In the genomic region with DNA sequence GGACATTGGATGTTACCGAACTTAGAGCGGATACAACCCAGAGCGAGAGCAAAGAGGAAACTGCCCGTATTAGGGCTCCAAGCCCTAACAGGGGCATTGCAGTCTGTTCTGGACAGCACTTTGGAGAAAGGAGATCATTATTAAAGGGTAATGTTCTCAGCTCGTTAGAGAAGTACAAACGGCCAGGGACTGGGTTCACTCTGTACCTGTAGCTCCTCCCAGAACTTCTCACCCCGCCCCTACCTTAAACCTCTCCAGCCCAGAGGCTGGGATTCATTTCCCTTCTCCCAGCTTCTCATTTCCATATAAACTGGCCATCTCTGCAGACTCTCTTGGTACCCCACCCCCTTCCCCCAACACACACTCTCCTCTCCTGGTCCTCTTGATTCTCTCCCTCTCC, we compare ENCODE assay signal across 8 mouse cellular contexts. TPM values are rescaled to one million over a fixed set of nuclear protein-coding genes. Genes with fewer than 3 reads are reported as not detected.
DNase-seq lines count a peak whose midpoint lies in the region; ATAC-seq and TF ChIP-seq lines count a peak whose summit lies in the region.

No protein-coding gene starts in this region.

- no peak for DNase-seq in heart, postnatal 14 days
- DNase-seq in hindbrain, embryonic 14.5 days (ENCODE audit: low spot score): no peak
- no peak for DNase-seq in ovary, postnatal 14 days (ENCODE audit: low spot score)
- DNase-seq in natural killer cell, adult 2 months (ENCODE audit: low spot score in 2 of 2): no peak

- H3K36me3 ChIP-seq in heart, embryonic 13.5 days: 0 out of 2 replicates have a peak, but pooled peaks cover 2% of the 10 kb centered on the region
- H3K36me3 ChIP-seq in hindbrain, embryonic 14.5 days (replicated peaks; ENCODE audit: control insufficient read depth, insufficient read depth): no peaks in the 10 kb centered on the region
- H3K36me3 ChIP-seq in liver, embryonic 12.5 days: no peaks in the 10 kb centered on the region
- H3K36me3 ChIP-seq in stomach, embryonic 15.5 days: no peaks in the 10 kb centered on the region

- ATAC-seq in heart, embryonic 13.5 days (ENCODE audit: extremely low read depth, insufficient number of reproducible peaks, low FRiP score, low TSS enrichment): no peak
- no peak for ATAC-seq in hindbrain, embryonic 14.5 days (ENCODE audit: low FRiP score)
- ATAC-seq in liver, embryonic 12.5 days: no peak
- ATAC-seq in stomach, embryonic 15.5 days (ENCODE audit: insufficient read depth, low FRiP score, low read depth): 0 out of 2 replicates have a peak, but pooled peaks have one; percentile 8

- peak overlapping the region; percentile 76 for H3K4me2 ChIP-seq in heart, embryonic 13.5 days
- peak overlapping the region; percentile 87 for H3K4me2 ChIP-seq in hindbrain, embryonic 14.5 days (replicated peaks)
- peak overlapping the region; percentile 85 for H3K4me2 ChIP-seq in liver, embryonic 12.5 days
- H3K4me2 ChIP-seq in stomach, embryonic 15.5 days: peak overlapping the region; percentile 76

- under 1% methylated on average over 7 of the region's 7 CpGs for WGBS in heart, embryonic 13.5 days
- WGBS in hindbrain, embryonic 14.5 days: under 1% methylated on average over 7 of the region's 7 CpGs
- WGBS in liver, embryonic 12.5 days (ENCODE audit: insufficient replicate concordance): 0% methylated on average over 7 of the region's 7 CpGs
- WGBS in stomach, embryonic 15.5 days: 0% methylated on average over 7 of the region's 7 CpGs

- no peaks in the 10 kb centered on the region for H3K27me3 ChIP-seq in heart, embryonic 13.5 days (replicated peaks)
- no peaks in the 10 kb centered on the region for H3K27me3 ChIP-seq in hindbrain, embryonic 14.5 days (ENCODE audit: control insufficient read depth, insufficient read depth, low read length)
- H3K27me3 ChIP-seq in liver, embryonic 12.5 days (replicated peaks): no peaks in the 10 kb centered on the region
- no peaks in the 10 kb centered on the region for H3K27me3 ChIP-seq in stomach, embryonic 15.5 days (replicated peaks)

- TF ChIP-seq CTCF in bone marrow macrophage, adult 2 months (IDR thresholded peaks at IDR 0.05; ENCODE audit: low read depth, low read length): no peak

- H3K4me3 ChIP-seq in heart, embryonic 13.5 days: peak overlapping the region; percentile 68
- peak overlapping the region; percentile 95 for H3K4me3 ChIP-seq in bone marrow macrophage, adult 2 months (ENCODE audit: insufficient read depth, low read length)
- peak overlapping the region; percentile 54 for H3K4me3 ChIP-seq in hindbrain, embryonic 14.5 days (replicated peaks; ENCODE audit: low read length)
- peak overlapping the region; percentile 71 for H3K4me3 ChIP-seq in liver, embryonic 12.5 days
- H3K4me3 ChIP-seq in stomach, embryonic 15.5 days (replicated peaks): peak overlapping the region; percentile 77

- H3K27ac ChIP-seq in heart, embryonic 13.5 days (replicated peaks): peak overlapping the region; percentile 71; the same call in 1 of the 2 replicates
- H3K27ac ChIP-seq in bone marrow macrophage, adult 2 months (ENCODE audit: insufficient read depth, low read depth, low read length): 0 out of 2 replicates have a peak overlapping the region, but pooled peaks have one; percentile 18
- H3K27ac ChIP-seq in hindbrain, embryonic 14.5 days: no peak overlapping the region
- no peak overlapping the region for H3K27ac ChIP-seq in liver, embryonic 12.5 days
- H3K27ac ChIP-seq in stomach, embryonic 15.5 days: peak overlapping the region; percentile 93

- TF ChIP-seq POLR2A in bone marrow macrophage, adult 2 months (IDR thresholded peaks at IDR 0.05; ENCODE audit: borderline replicate concordance, low read depth, low read length): no peak

- no peaks in the 10 kb centered on the region for H3K9me3 ChIP-seq in heart, embryonic 13.5 days
- H3K9me3 ChIP-seq in hindbrain, embryonic 14.5 days (ENCODE audit: control insufficient read depth, low read length): no peaks in the 10 kb centered on the region
- H3K9me3 ChIP-seq in liver, embryonic 12.5 days (replicated peaks): no peaks in the 10 kb centered on the region
- H3K9me3 ChIP-seq in stomach, embryonic 15.5 days: no peaks in the 10 kb centered on the region

- H3K4me1 ChIP-seq in heart, embryonic 13.5 days: peaks cover 25% of the 10 kb centered on the region
- peaks cover 29% of the 10 kb centered on the region for H3K4me1 ChIP-seq in bone marrow macrophage, adult 2 months (ENCODE audit: control insufficient read depth, insufficient read depth, low read length)
- peaks cover 21% of the 10 kb centered on the region for H3K4me1 ChIP-seq in hindbrain, embryonic 14.5 days (replicated peaks; ENCODE audit: control insufficient read depth, insufficient read depth, low read length)
- peaks cover 42% of the 10 kb centered on the region for H3K4me1 ChIP-seq in liver, embryonic 12.5 days
- H3K4me1 ChIP-seq in stomach, embryonic 15.5 days: peaks cover 13% of the 10 kb centered on the region

- intact Hi-C loops in heart, postnatal 14 days (cut with DNase I): loop anchor here (2.0 to 10.0 kb wide), 3 partner anchors 89 to 321 kb away; a partner anchor contains a TSS

- peak overlapping the region; percentile 88 for H3K9ac ChIP-seq in heart, embryonic 13.5 days
- H3K9ac ChIP-seq in hindbrain, embryonic 14.5 days: peak overlapping the region; percentile 79
- peak overlapping the region; percentile 73 for H3K9ac ChIP-seq in liver, embryonic 12.5 days
- H3K9ac ChIP-seq in stomach, embryonic 15.5 days: peak overlapping the region; percentile 61; the same call in 1 of the 2 replicates

RNA-seq across cellular contexts. Expression of a gene that starts 0.8 kb away (rescaled TPM):
- polyA plus RNA-seq in heart, embryonic 13.5 days (2015; fragmentation: Nextera tagmentation; extraction: Ambion mirVana): 25.6 and 35.1 TPM in 2 replicates
- total RNA-seq in heart, postnatal 14 days (2021): 1 to 10 TPM; 5.4 to 7.5 TPM
- polyA plus RNA-seq in bone marrow macrophage, adult 2 months (2012; ENCODE audit: insufficient read depth, insufficient read length, missing spikeins): 63.5 and 67.8 TPM in 2 replicates
- polyA plus RNA-seq in hindbrain, embryonic 14.5 days (2014; fragmentation: Nextera tagmentation; extraction: Ambion mirVana): 28.6 and 35.1 TPM in 2 replicates
- 20.6 and 21.6 TPM in 2 replicates for polyA plus RNA-seq in liver, embryonic 12.5 days (2016; fragmentation: Nextera tagmentation; extraction: Ambion mirVana)
- polyA plus RNA-seq in stomach, embryonic 15.5 days (2015; fragmentation: Nextera tagmentation; extraction: Ambion mirVana): 42.5 and 52.6 TPM in 2 replicates

RNA-seq across cellular contexts. Expression of a gene that starts 3.1 kb away (rescaled TPM):
- 10.3 and 10.8 TPM in 2 replicates for polyA plus RNA-seq in heart, embryonic 13.5 days (2015; fragmentation: Nextera tagmentation; extraction: Ambion mirVana)
- 1 to 10 TPM; 6.3 to 7.8 TPM for total RNA-seq in heart, postnatal 14 days (2021)
- 52.1 and 58.4 TPM in 2 replicates for polyA plus RNA-seq in bone marrow macrophage, adult 2 months (2012; ENCODE audit: insufficient read depth, insufficient read length, missing spikeins)
- 46.6 and 51.8 TPM in 2 replicates for polyA plus RNA-seq in hindbrain, embryonic 14.5 days (2014; fragmentation: Nextera tagmentation; extraction: Ambion mirVana)
- 8.1 and 9.1 TPM in 2 replicates for polyA plus RNA-seq in liver, embryonic 12.5 days (2016; fragmentation: Nextera tagmentation; extraction: Ambion mirVana)
- 16.3 and 16.4 TPM in 2 replicates for polyA plus RNA-seq in stomach, embryonic 15.5 days (2015; fragmentation: Nextera tagmentation; extraction: Ambion mirVana)

RNA-seq across cellular contexts. Expression of a gene that starts 41.5 kb away (rescaled TPM):
- polyA plus RNA-seq in heart, embryonic 13.5 days (2015; fragmentation: Nextera tagmentation; extraction: Ambion mirVana): not detected in 2 replicates
- not detected for total RNA-seq in heart, postnatal 14 days (2021)
- not detected in 2 replicates for polyA plus RNA-seq in bone marrow macrophage, adult 2 months (2012; ENCODE audit: insufficient read depth, insufficient read length, missing spikeins)
- not detected in 2 replicates for polyA plus RNA-seq in hindbrain, embryonic 14.5 days (2014; fragmentation: Nextera tagmentation; extraction: Ambion mirVana)
- not detected in 2 replicates for polyA plus RNA-seq in liver, embryonic 12.5 days (2016; fragmentation: Nextera tagmentation; extraction: Ambion mirVana)
- not detected in 2 replicates for polyA plus RNA-seq in stomach, embryonic 15.5 days (2015; fragmentation: Nextera tagmentation; extraction: Ambion mirVana)

RNA-seq across cellular contexts. Expression of a gene that starts 58.4 kb away (rescaled TPM):
- not detected in 2 replicates for polyA plus RNA-seq in heart, embryonic 13.5 days (2015; fragmentation: Nextera tagmentation; extraction: Ambion mirVana)
- total RNA-seq in heart, postnatal 14 days (2021): not detected
- polyA plus RNA-seq in bone marrow macrophage, adult 2 months (2012; ENCODE audit: insufficient read depth, insufficient read length, missing spikeins): not detected in 2 replicates
- not detected in 2 replicates for polyA plus RNA-seq in hindbrain, embryonic 14.5 days (2014; fragmentation: Nextera tagmentation; extraction: Ambion mirVana)
- not detected in 2 replicates for polyA plus RNA-seq in liver, embryonic 12.5 days (2016; fragmentation: Nextera tagmentation; extraction: Ambion mirVana)
- polyA plus RNA-seq in stomach, embryonic 15.5 days (2015; fragmentation: Nextera tagmentation; extraction: Ambion mirVana): not detected in 2 replicates

RNA-seq across cellular contexts. Expression of a gene that starts 58.5 kb away (rescaled TPM):
- not detected in 2 replicates for polyA plus RNA-seq in heart, embryonic 13.5 days (2015; fragmentation: Nextera tagmentation; extraction: Ambion mirVana)
- total RNA-seq in heart, postnatal 14 days (2021): not detected
- polyA plus RNA-seq in bone marrow macrophage, adult 2 months (2012; ENCODE audit: insufficient read depth, insufficient read length, missing spikeins): not detected in 2 replicates
- polyA plus RNA-seq in hindbrain, embryonic 14.5 days (2014; fragmentation: Nextera tagmentation; extraction: Ambion mirVana): not detected in 2 replicates
- not detected in 2 replicates for polyA plus RNA-seq in liver, embryonic 12.5 days (2016; fragmentation: Nextera tagmentation; extraction: Ambion mirVana)
- polyA plus RNA-seq in stomach, embryonic 15.5 days (2015; fragmentation: Nextera tagmentation; extraction: Ambion mirVana): not detected in 2 replicates

Comparison
In these comparisons a context has a peak if more than half of its experiments do, and no peak if none do; other contexts are left out.
1. H3K27ac ChIP-seq: peak in heart, embryonic 13.5 days (single experiment), bone marrow macrophage, adult 2 months (single experiment) and stomach, embryonic 15.5 days (single experiment); none in hindbrain, embryonic 14.5 days (single experiment) and liver, embryonic 12.5 days (single experiment).
2. Peak in every context shown above with its lines, with median percentiles within 50 percentile points of each other: H3K4me2 ChIP-seq, H3K4me3 ChIP-seq and H3K9ac ChIP-seq.